Mouse (Mus musculus) lung, adult 2 months (tissue): ENCODE results near the gene Klhdc8a.

Experiments
- CTCF ChIP-seq: fragments of 200-500 bp; IDR thresholded peaks from 2 replicates; pipeline ENCODE4 v1.5.1; 2011; ENCODE audit warnings: mild to moderate bottlenecking, low read length, control low read depth; ENCODE audit not compliant: insufficient read depth
- POLR2A ChIP-seq: fragments of 200-500 bp; IDR thresholded peaks from 2 replicates; pipeline ENCODE4 v1.6.1; 2011; ENCODE audit warnings: low read depth, mild to moderate bottlenecking, control low read depth, low read length, borderline replicate concordance; ENCODE audit errors: extremely low read depth

- TF ChIP-seq POLR2A (no peak), CTCF (no peak)
These were observed 507 bp downstream of the Klhdc8a start for GRCm38 (mm10) chr1:132298801-132299464.
